Mouse (Mus musculus) forebrain, embryonic 13.5 days (tissue): ENCODE measurements around the gene Six5. TPM values are rescaled to one million over a fixed set of nuclear protein-coding genes. Genes with fewer than 3 reads are reported as not detected.
A peak's percentile ranks its signal among the peaks of the same experiment; 100 is the strongest.

ENCODE experiments used
- ATAC-seq: fragments of 200-750 bp; cut with Nextera tagmentation; 2 replicates; pipeline ENCODE4 v1.8.0; 2017
- H3K27ac ChIP-seq: fragments of 300-500 bp; sonication (generic); 2 replicates; pipeline ENCODE4 v1.5.1; 2015; ENCODE audit warnings: inconsistent platforms, mild to moderate bottlenecking, moderate library complexity
- H3K27me3 ChIP-seq: fragments of 300-500 bp; sonication (generic); 2 replicates; pipeline ENCODE4 v1.6.1; 2015; ENCODE audit warnings: mild to moderate bottlenecking, inconsistent platforms
- H3K36me3 ChIP-seq: fragments of 300-500 bp; sonication (generic); 2 replicates; pipeline ENCODE4 v1.6.1; 2015; ENCODE audit warnings: mild to moderate bottlenecking, inconsistent platforms; ENCODE audit not compliant: poor library complexity, severe bottlenecking
- H3K4me1 ChIP-seq: fragments of 300-500 bp; sonication (generic); 2 replicates; pipeline ENCODE4 v1.6.1; 2015; ENCODE audit warnings: inconsistent platforms
- H3K4me2 ChIP-seq: fragments of 300-500 bp; sonication (generic); 2 replicates; pipeline ENCODE4 v1.6.1; 2015; ENCODE audit warnings: inconsistent platforms, mild to moderate bottlenecking, moderate library complexity
- H3K4me3 ChIP-seq: fragments of 300-500 bp; sonication (generic); 2 replicates; pipeline ENCODE4 v1.5.1; 2015; ENCODE audit warnings: mild to moderate bottlenecking, inconsistent platforms
- H3K9ac ChIP-seq: fragments of 300-500 bp; sonication (generic); 2 replicates; pipeline ENCODE4 v1.6.1; 2015; ENCODE audit warnings: mild to moderate bottlenecking, inconsistent platforms
- H3K9me3 ChIP-seq: fragments of 300-500 bp; sonication (generic); replicated peaks from 2 replicates; pipeline ENCODE4 v1.6.1; 2016; ENCODE audit warnings: inconsistent platforms
- WGBS: fragments of 180-500 bp; shearing (Covaris S2); methylation state at CpG from one replicate; pipeline ENCODE4 v1.1.7; 2015; 5-methylcytosine and 5-hydroxymethylcytosine counted together
- polyA plus RNA-seq: library from polyadenylated mRNA; unstranded; fragments of >200 nt; fragmentation: Nextera tagmentation; extraction: Ambion mirVana; gene quantifications from 2 replicates; pipeline ENCODE4 v1.2.1, GENCODE M21; 2015

Six5 gene
- polyA plus RNA-seq, 1 experiment from 2014 or later = 3.5 TPM

- no peak for ATAC-seq
- Histone ChIP-seq H3K36me3 (0 out of 2 replicates have a peak, but pooled peaks cover 7% of the 10 kb centered on the region), H3K27me3 (no peaks in the 10 kb centered on the region), H3K4me2 (no peak overlapping the region), H3K4me1 (peaks cover 22% of the 10 kb centered on the region), H3K4me3 (no peak overlapping the region), H3K9me3 (no peaks in the 10 kb centered on the region), H3K9ac (no peak overlapping the region), H3K27ac (no peak overlapping the region)
- 91% methylated on average over 1 of the region's 1 CpGs for WGBS
These were observed 5.9 kb downstream of the Six5 start for GRCm38 (mm10) chr7:19100290-19100689.

GRCm38 (mm10) chr7:19103741-19104140, 9.3 kb downstream of the Six5 start:
- H3K4me2 ChIP-seq = no peak overlapping the region
- H3K9me3 ChIP-seq = no peaks in the 10 kb centered on the region
- H3K9ac ChIP-seq = no peak overlapping the region
- H3K4me3 ChIP-seq = no peak overlapping the region
- no peaks in the 10 kb centered on the region for H3K27me3 ChIP-seq
- H3K27ac ChIP-seq = no peak overlapping the region
- ATAC-seq = no peak
- H3K4me1 ChIP-seq = no peaks in the 10 kb centered on the region
- H3K36me3 ChIP-seq = no peaks in the 10 kb centered on the region

- WGBS = 81% methylated on average over 2 of the region's 2 CpGs
- no peaks in the 10 kb centered on the region for H3K36me3 ChIP-seq
- H3K4me2 ChIP-seq = no peak overlapping the region
- H3K4me1 ChIP-seq = no peaks in the 10 kb centered on the region
- H3K9ac ChIP-seq = no peak overlapping the region
- no peaks in the 10 kb centered on the region for H3K9me3 ChIP-seq
- no peaks in the 10 kb centered on the region for H3K27me3 ChIP-seq
- ATAC-seq = no peak
- H3K27ac ChIP-seq = no peak overlapping the region
- H3K4me3 ChIP-seq = no peak overlapping the region
These were observed 10.1 kb downstream of the Six5 start for GRCm38 (mm10) chr7:19104486-19104885.

GRCm38 (mm10) chr7:19107436-19107835, 13.0 kb downstream of the Six5 start:
- 58% methylated on average over 3 of the region's 3 CpGs for WGBS
- Histone ChIP-seq H3K4me3 (no peak overlapping the region), H3K9me3 (no peaks in the 10 kb centered on the region), H3K27me3 (no peaks in the 10 kb centered on the region), H3K36me3 (no peaks in the 10 kb centered on the region), H3K27ac (no peak overlapping the region), H3K4me2 (no peak overlapping the region), H3K9ac (no peak overlapping the region), H3K4me1 (no peaks in the 10 kb centered on the region)
- no peak for ATAC-seq

GRCm38 (mm10) chr7:19109565-19109964, 15.2 kb downstream of the Six5 start:
- no peak overlapping the region for H3K9ac ChIP-seq
- no peaks in the 10 kb centered on the region for H3K9me3 ChIP-seq
- ATAC-seq = no peak
- WGBS = 84% methylated on average over 1 of the region's 1 CpGs
- no peaks in the 10 kb centered on the region for H3K36me3 ChIP-seq
- H3K27ac ChIP-seq = no peak overlapping the region
- H3K27me3 ChIP-seq = no peaks in the 10 kb centered on the region
- H3K4me2 ChIP-seq = no peak overlapping the region
- no peaks in the 10 kb centered on the region for H3K4me1 ChIP-seq
- H3K4me3 ChIP-seq = no peak overlapping the region

- no peak within 1 kb of the TSS; the same call in 1 of the 2 replicates for H3K9ac ChIP-seq
- H3K4me2 ChIP-seq = peak within 1 kb of the TSS; percentile 55
- peak within 1 kb of the TSS; percentile 24 for H3K4me3 ChIP-seq
- H3K27ac ChIP-seq = no peak within 1 kb of the TSS
- H3K9me3 ChIP-seq = peaks cover 10% of the 10 kb centered on the region; the same call in 1 of the 2 replicates
- peak; percentile 25; the same call in 1 of the 2 replicates for ATAC-seq
- peaks cover 21% of the 10 kb centered on the region for H3K4me1 ChIP-seq
- 0 out of 2 replicates have a peak, but pooled peaks cover 4% of the 10 kb centered on the region for H3K27me3 ChIP-seq
- H3K36me3 ChIP-seq = no peaks in the 10 kb centered on the region
- WGBS = 23% methylated on average over 62 of the region's 64 CpGs
These were observed 23.8 kb downstream of the Six5 start, which contains the start of gene Gm4969 for GRCm38 (mm10) chr7:19118028-19118771. Gene Gm4969, minus strand, starts transcription at chr7:19118368.

- Histone ChIP-seq H3K27ac (no peak overlapping the region), H3K27me3 (0 out of 2 replicates have a peak, but pooled peaks cover 4% of the 10 kb centered on the region), H3K9ac (no peak overlapping the region), H3K4me3 (no peak overlapping the region), H3K4me2 (peak overlapping the region; percentile 20), H3K4me1 (peaks cover 21% of the 10 kb centered on the region), H3K9me3 (peaks cover 10% of the 10 kb centered on the region; the same call in 1 of the 2 replicates), H3K36me3 (no peaks in the 10 kb centered on the region)
- ATAC-seq = peak; percentile 37
- 91% methylated on average over 8 of the region's 8 CpGs for WGBS
These were observed 24.7 kb downstream of the Six5 start for GRCm38 (mm10) chr7:19119083-19119482.

GRCm38 (mm10) chr7:19119631-19120429, 25.4 kb downstream of the Six5 start, which contains the start of gene Fbxo46:
Gene Fbxo46, plus strand, starts transcription at chr7:19119859.
- H3K4me1 ChIP-seq = peaks cover 21% of the 10 kb centered on the region
- 0 out of 2 replicates have a peak, but pooled peaks cover 4% of the 10 kb centered on the region for H3K27me3 ChIP-seq
- H3K36me3 ChIP-seq = no peaks in the 10 kb centered on the region
- peak; percentile 97 for ATAC-seq
- H3K4me2 ChIP-seq = peak within 1 kb of the TSS; percentile 93
- H3K9me3 ChIP-seq = peaks cover 10% of the 10 kb centered on the region; the same call in 1 of the 2 replicates
- peak within 1 kb of the TSS; percentile 35; the same call in 1 of the 2 replicates for H3K27ac ChIP-seq
- H3K9ac ChIP-seq = peak within 1 kb of the TSS; percentile 82
- WGBS = 3% methylated on average over 34 of the region's 34 CpGs
- H3K4me3 ChIP-seq = peak within 1 kb of the TSS; percentile 69

GRCm38 (mm10) chr7:19121686-19122085, 27.3 kb downstream of the Six5 start:
- ATAC-seq = no peak
- 0 out of 2 replicates have a peak, but pooled peaks cover 4% of the 10 kb centered on the region for H3K27me3 ChIP-seq
- WGBS = 94% methylated on average over 4 of the region's 4 CpGs

GRCm38 (mm10) chr7:19124713-19125112, 30.3 kb downstream of the Six5 start:
- H3K4me1 ChIP-seq = peaks cover 16% of the 10 kb centered on the region
- ATAC-seq = no peak
- H3K9me3 ChIP-seq = no peaks in the 10 kb centered on the region
- 88% methylated on average over 6 of the region's 6 CpGs for WGBS
- H3K4me2 ChIP-seq = no peak overlapping the region
- H3K36me3 ChIP-seq = peaks cover 11% of the 10 kb centered on the region; the same call in 1 of the 2 replicates
- no peaks in the 10 kb centered on the region for H3K27me3 ChIP-seq
- no peak overlapping the region for H3K4me3 ChIP-seq
- no peak overlapping the region for H3K9ac ChIP-seq
- no peak overlapping the region for H3K27ac ChIP-seq

More at GRCm38 (mm10) chr7:19121686-19122085, 27.3 kb downstream of the Six5 start:
- Histone ChIP-seq H3K9ac (no peak overlapping the region), H3K4me3 (no peak overlapping the region), H3K36me3 (peaks cover 3% of the 10 kb centered on the region; the same call in 1 of the 2 replicates), H3K4me1 (peaks cover 21% of the 10 kb centered on the region), H3K27ac (no peak overlapping the region), H3K9me3 (peaks cover 10% of the 10 kb centered on the region; the same call in 1 of the 2 replicates), H3K4me2 (no peak overlapping the region)

GRCm38 (mm10) chr7:19127744-19128143, 33.4 kb downstream of the Six5 start:
- peaks cover 15% of the 10 kb centered on the region for H3K4me1 ChIP-seq
- no peak for ATAC-seq

GRCm38 (mm10) chr7:19129396-19129795, 35.0 kb downstream of the Six5 start:
- Histone ChIP-seq H3K4me2 (no peak overlapping the region), H3K4me3 (no peak overlapping the region), H3K9ac (no peak overlapping the region), H3K9me3 (no peaks in the 10 kb centered on the region), H3K4me1 (peaks cover 15% of the 10 kb centered on the region), H3K36me3 (peaks cover 12% of the 10 kb centered on the region), H3K27ac (no peak overlapping the region), H3K27me3 (no peaks in the 10 kb centered on the region)
- ATAC-seq = no peak
- 93% methylated on average over 5 of the region's 5 CpGs for WGBS

More at GRCm38 (mm10) chr7:19127744-19128143, 33.4 kb downstream of the Six5 start:
- H3K27me3 ChIP-seq = no peaks in the 10 kb centered on the region
- H3K4me2 ChIP-seq = no peak overlapping the region
- WGBS = 91% methylated on average over 5 of the region's 5 CpGs
- H3K9me3 ChIP-seq = no peaks in the 10 kb centered on the region
- H3K36me3 ChIP-seq = peaks cover 11% of the 10 kb centered on the region; the same call in 1 of the 2 replicates
- H3K27ac ChIP-seq = no peak overlapping the region
- H3K4me3 ChIP-seq = no peak overlapping the region
- H3K9ac ChIP-seq = no peak overlapping the region
